Mouse (Mus musculus): Measurements from ENCODE around the gene Mga. TPM values are rescaled to one million over a fixed set of nuclear protein-coding genes. Genes with fewer than 3 reads are reported as not detected.

Gene Mga
- polyA plus RNA-seq, 1 experiment from 2014 or later, result 27.5 TPM

DNA sequence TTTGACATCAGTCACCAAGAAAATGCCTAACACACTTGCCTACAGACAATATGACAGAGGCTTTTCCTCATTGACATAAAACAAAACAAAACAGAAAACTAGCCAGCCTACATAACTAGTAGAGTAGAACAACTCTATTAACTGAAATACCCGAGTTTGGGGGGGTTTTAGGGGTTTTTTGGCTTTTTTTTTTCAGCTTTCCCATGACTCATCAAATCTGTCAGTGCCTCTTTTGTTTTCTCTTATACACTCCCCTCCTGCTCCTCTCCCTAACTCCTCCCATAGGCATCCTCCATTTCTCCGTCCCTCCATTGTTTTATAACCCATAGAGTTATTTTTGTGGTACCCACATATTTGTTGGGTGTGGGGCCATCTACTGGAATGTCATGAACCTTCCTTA, 96.5 kb downstream of the Mga start:
- Histone ChIP-seq H3K9me3 (replicated peaks) (no peaks in the 10 kb centered on the region), H3K27me3 (ENCODE audit: low read depth, poor library complexity, severe bottlenecking) (no peaks in the 10 kb centered on the region), H3K4me3 (no peak overlapping the region), H3K27ac (no peak overlapping the region), H3K4me1 (peaks cover 29% of the 10 kb centered on the region), H3K36me3 (no peaks in the 10 kb centered on the region; the same call in 1 of the 2 replicates)
- WGBS, result 72% methylated on average over 2 of the region's 2 CpGs
- DNase-seq (ENCODE audit: low spot score), result no peak

DNA sequence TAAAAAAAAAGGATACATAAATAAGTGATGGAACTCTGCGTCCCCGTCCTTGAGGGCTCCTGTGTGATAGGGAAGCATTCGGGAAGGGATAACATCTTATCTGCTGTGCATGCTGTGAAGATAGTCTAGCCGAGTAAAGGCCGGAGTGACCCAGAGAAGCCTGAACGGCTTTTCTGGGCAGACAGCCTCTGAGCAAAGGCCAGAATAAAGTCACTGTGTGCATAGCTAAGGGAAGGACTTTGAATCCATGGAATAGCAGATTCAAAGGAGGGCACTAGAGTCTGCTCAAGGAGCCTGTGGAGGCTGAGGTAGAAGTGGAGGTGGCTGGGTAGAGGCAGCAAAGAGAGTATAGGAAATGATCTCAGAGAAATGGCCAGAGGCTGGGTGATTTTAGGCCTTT, 97.8 kb downstream of the Mga start:
- peaks cover 29% of the 10 kb centered on the region for H3K4me1 ChIP-seq
- DNase-seq (ENCODE audit: low spot score), result no peak
- no peaks in the 10 kb centered on the region for H3K9me3 ChIP-seq (replicated peaks)
- no peak overlapping the region for H3K4me3 ChIP-seq
- H3K36me3 ChIP-seq, result peaks cover 3% of the 10 kb centered on the region
- H3K27ac ChIP-seq, result peak overlapping the region; percentile 85
- no peaks in the 10 kb centered on the region for H3K27me3 ChIP-seq (ENCODE audit: low read depth, poor library complexity, severe bottlenecking)
- WGBS, result 93% methylated on average over 6 of the region's 6 CpGs

DNA sequence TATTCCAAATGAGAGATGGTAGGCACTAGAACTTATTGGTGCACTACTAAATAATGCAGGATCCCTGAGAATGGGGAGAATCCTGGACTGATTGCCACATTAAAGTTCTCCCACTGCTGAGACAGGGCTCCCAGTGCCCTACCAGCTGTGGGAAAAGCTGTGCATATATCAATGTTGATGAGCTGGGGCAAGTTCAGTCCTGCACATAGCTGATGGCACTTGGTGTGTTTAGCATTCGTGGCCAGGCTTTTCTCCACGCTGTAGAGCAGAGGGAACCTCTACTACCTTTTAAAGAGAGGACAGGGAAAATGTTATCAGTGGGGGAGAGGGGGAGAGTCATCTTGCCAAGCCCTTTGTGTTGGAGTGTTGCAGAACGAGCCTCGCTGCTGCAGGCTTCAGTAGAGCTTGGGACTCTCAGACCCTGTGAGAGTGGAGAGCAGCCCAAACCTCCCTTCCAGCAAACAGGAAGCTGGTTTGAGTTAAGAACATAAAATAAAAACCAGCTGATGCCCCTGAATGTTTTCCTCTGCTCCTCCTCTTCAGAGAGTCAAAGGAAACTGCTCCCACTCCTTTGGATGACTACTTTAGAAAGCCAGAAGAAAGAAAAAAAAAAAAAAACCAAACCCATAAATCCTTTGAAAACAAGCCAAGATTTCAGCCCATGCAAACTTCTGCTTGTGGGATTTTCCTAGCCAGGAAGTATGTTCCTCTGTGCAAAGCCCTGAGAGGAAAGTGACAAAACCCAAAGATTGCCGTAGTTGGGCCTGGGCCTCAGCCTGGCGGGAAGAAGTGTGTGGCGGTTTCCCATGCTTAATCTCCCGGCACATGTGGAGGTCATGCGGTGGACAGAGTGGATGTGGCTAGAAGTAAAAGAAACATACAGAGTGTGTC, 98.6 kb downstream of the Mga start:
- DNase-seq (ENCODE audit: low spot score), result peak; percentile 55
- WGBS, result 54% methylated on average over 9 of the region's 9 CpGs
- Histone ChIP-seq H3K4me3 (no peak overlapping the region), H3K9me3 (replicated peaks) (no peaks in the 10 kb centered on the region), H3K27ac (peak overlapping the region; percentile 85), H3K4me1 (peaks cover 29% of the 10 kb centered on the region), H3K36me3 (peaks cover 3% of the 10 kb centered on the region), H3K27me3 (ENCODE audit: low read depth, poor library complexity, severe bottlenecking) (no peaks in the 10 kb centered on the region)

DNA sequence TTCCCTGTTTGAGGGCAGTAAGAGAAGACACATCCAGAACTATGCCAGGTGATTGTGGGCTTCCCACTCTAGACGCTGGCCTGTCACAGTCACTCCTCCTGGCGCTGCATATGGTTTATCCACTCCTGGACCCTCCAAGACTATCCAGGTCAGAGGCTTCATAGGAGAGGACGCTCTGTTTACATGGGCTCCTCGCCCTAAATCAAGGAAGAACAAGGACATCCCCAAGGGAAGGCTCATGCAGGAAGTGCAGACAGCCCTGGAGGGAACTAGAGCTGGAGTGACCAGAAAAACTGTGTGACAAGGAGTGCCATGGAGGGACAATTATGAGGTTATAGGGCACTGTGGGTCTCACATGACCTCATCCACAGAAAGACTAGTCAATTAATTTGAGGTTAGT, 100.3 kb downstream of the Mga start:
- H3K27ac ChIP-seq, result peak overlapping the region; percentile 85; the same call in 1 of the 2 replicates
- H3K9me3 ChIP-seq (replicated peaks), result no peaks in the 10 kb centered on the region
- H3K36me3 ChIP-seq, result peaks cover 6% of the 10 kb centered on the region
- DNase-seq (ENCODE audit: low spot score), result no peak
- WGBS, result 91% methylated on average over 4 of the region's 4 CpGs
- no peaks in the 10 kb centered on the region for H3K27me3 ChIP-seq (ENCODE audit: low read depth, poor library complexity, severe bottlenecking)
- H3K4me3 ChIP-seq, result no peak overlapping the region
- peaks cover 39% of the 10 kb centered on the region for H3K4me1 ChIP-seq

DNA sequence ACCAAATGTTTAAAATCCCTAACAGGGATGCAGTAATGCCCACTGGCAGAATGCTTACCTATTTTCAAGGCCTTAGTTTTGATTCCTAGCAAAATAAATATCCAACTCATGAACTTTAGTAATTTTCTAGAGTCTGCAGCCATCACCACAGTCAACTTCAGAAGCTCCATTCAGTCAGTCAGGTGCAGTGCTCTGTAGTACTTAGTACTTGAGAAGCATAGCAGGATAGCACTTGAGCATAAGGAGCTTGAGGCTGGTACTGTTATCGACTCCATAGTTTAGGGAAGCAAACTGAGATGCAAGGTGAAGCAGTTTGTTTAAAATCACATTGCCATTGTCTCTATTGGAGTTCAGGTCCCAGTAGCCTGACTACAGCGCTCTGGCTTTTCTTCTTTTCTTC, 102.7 kb downstream of the Mga start:
- H3K4me3 ChIP-seq, result no peak overlapping the region
- 97% methylated on average over 2 of the region's 2 CpGs for WGBS
- H3K4me1 ChIP-seq, result peaks cover 38% of the 10 kb centered on the region
- no peak for DNase-seq (ENCODE audit: low spot score)
- H3K27ac ChIP-seq, result no peak overlapping the region
- no peaks in the 10 kb centered on the region for H3K9me3 ChIP-seq (replicated peaks)
- no peaks in the 10 kb centered on the region for H3K27me3 ChIP-seq (ENCODE audit: low read depth, poor library complexity, severe bottlenecking)
- H3K36me3 ChIP-seq, result peaks cover 6% of the 10 kb centered on the region

DNA sequence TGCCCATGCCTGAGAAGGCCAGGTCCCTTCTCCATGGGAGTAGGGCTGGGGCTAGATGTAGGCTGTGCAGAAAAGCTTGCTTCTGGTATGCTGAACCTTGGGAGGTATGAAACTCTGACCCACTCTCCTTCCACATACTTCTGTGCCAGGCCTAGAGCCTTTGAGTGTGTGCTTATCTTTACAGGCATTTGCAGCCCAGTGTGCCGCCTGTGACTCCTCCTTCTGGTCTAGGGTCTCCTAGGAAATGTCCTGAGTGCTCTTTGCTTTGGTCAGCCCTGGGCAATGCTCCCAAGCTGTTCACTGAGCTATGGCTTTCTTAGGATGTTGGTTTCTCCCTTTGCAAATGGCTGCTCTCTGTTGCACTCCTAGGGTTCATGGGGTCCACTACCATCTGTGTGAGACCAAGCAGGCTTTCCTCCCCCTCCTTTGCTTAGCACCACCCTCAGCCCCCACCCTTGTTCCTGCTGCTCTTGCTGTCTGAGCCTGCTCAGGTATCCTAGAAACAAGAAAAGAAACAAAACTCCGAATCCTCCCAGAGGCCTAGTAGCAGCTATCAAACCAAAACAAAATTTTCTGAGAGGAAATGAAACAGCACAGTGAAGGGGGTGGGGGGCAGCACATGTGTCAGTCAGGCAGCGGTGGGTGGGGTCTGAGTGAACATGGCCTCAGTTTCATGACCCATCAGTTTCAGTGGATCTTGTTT, 104.0 kb downstream of the Mga start:
- peaks cover 8% of the 10 kb centered on the region for H3K36me3 ChIP-seq
- H3K9me3 ChIP-seq (replicated peaks), result no peaks in the 10 kb centered on the region
- 0 out of 2 replicates have a peak overlapping the region, but pooled peaks have one; percentile 34 for H3K27ac ChIP-seq
- H3K4me1 ChIP-seq, result peaks cover 25% of the 10 kb centered on the region
- 83% methylated on average over 3 of the region's 3 CpGs for WGBS
- no peak for DNase-seq (ENCODE audit: low spot score)
- H3K4me3 ChIP-seq, result no peak overlapping the region
- H3K27me3 ChIP-seq (ENCODE audit: low read depth, poor library complexity, severe bottlenecking), result no peaks in the 10 kb centered on the region

DNA sequence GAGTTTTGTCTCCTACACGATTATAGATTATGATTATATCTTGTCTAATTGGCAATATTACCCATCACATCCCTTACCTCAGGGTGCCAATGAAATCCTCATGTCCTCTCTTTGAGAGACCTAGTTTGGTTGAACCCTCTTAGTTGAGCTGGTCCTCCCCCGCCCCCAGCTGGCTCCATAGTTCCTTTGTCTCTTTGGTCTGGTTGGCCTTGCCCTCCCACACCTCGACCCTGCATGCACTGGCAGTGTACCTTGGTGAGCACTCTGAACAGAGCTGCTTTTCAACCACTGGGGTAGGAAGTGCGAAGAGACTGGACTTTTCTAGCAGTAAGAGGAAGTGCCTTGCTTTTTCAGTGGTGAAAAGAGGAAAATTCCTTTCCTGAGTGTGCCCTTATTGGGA, 104.9 kb downstream of the Mga start:
- Histone ChIP-seq H3K9me3 (replicated peaks) (no peaks in the 10 kb centered on the region), H3K27ac (no peak overlapping the region), H3K4me3 (no peak overlapping the region), H3K36me3 (peaks cover 8% of the 10 kb centered on the region), H3K4me1 (peaks cover 15% of the 10 kb centered on the region), H3K27me3 (ENCODE audit: low read depth, poor library complexity, severe bottlenecking) (no peaks in the 10 kb centered on the region)
- no peak for DNase-seq (ENCODE audit: low spot score)
- WGBS, result 88% methylated on average over 4 of the region's 4 CpGs

DNA sequence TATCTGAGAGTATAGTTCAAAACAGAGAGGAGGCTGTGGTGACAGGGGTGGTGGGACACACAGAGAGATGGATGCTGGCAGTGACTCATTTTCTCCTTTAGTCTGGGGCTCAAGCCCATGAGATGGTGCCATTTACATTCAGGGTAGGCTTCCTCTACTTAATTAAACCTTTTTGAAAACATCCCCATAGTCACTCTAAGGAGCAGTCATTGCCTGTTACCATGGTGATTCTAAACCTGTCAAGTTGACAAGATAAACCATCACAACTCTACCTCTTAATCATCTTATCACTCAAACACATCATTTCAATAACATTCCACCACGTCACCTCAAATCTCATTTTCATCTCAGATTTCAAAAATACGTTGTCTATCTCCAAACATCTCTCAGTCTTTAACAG, 106.9 kb downstream of the Mga start:
- Histone ChIP-seq H3K9me3 (replicated peaks) (no peaks in the 10 kb centered on the region), H3K36me3 (peaks cover 5% of the 10 kb centered on the region; the same call in 1 of the 2 replicates), H3K27me3 (ENCODE audit: low read depth, poor library complexity, severe bottlenecking) (no peaks in the 10 kb centered on the region), H3K27ac (no peak overlapping the region), H3K4me1 (peaks cover 10% of the 10 kb centered on the region), H3K4me3 (no peak overlapping the region)
- no peak for DNase-seq (ENCODE audit: low spot score)
- WGBS, result 94% methylated on average over 2 of the region's 2 CpGs

DNA sequence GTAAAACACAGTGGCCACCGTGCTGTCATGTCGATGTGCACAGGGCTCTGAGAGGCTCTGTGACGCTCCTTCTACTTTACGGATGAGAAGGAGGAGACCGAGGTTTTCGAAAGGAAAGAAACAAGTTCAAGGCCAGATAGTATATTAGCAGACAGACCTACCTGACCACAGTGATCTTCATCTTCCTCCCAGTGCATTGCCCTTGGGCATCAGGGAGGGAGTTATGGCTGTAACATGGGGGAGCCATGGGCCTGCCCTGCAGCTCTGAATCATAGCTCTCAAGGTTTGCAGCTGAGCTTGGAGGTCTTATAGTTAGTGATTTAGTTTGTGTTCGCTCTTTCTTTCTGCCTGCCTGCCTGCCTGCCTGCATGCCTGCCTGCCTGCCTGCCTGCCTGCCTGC, 109.7 kb downstream of the Mga start:
- Histone ChIP-seq H3K4me3 (no peak overlapping the region), H3K36me3 (peaks cover 2% of the 10 kb centered on the region; the same call in 1 of the 2 replicates), H3K9me3 (replicated peaks) (no peaks in the 10 kb centered on the region), H3K27ac (no peak overlapping the region), H3K4me1 (no peaks in the 10 kb centered on the region; the same call in 1 of the 2 replicates), H3K27me3 (ENCODE audit: low read depth, poor library complexity, severe bottlenecking) (no peaks in the 10 kb centered on the region)
- 93% methylated on average over 7 of the region's 7 CpGs for WGBS
- DNase-seq (ENCODE audit: low spot score), result no peak

DNA sequence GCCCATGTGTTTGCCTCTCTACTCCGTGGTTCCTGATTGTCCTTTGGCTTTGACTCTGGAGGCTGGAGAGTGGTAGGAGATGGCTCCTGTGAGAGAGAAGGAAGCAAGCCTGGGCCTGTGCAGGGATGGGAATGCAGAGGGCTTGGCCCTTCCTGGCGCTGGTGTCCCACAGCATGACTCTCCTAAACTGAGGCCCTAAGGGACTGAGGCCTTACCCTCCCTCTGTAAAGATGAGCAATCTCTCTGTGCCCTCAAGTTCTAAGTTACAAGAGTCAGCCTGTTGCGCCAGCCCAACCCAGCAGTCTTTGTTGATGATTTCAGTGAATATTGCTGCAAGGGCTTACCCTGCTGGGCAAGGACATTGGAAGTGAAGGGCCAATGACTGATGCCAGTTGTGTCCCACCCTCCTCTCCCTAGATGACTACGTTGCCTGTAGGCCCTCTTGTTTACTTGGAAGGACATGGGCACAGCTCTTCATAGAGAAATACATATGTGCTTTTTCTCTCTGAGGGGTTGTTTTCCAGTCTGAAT, 110.7 kb downstream of the Mga start:
- peaks cover 6% of the 10 kb centered on the region; the same call in 1 of the 2 replicates for H3K36me3 ChIP-seq
- H3K9me3 ChIP-seq (replicated peaks), result no peaks in the 10 kb centered on the region
- no peak for DNase-seq (ENCODE audit: low spot score)
- no peak overlapping the region for H3K4me3 ChIP-seq
- WGBS, result 89% methylated on average over 4 of the region's 4 CpGs
- H3K27ac ChIP-seq, result no peak overlapping the region
- no peaks in the 10 kb centered on the region for H3K27me3 ChIP-seq (ENCODE audit: low read depth, poor library complexity, severe bottlenecking)
- no peaks in the 10 kb centered on the region for H3K4me1 ChIP-seq

DNA sequence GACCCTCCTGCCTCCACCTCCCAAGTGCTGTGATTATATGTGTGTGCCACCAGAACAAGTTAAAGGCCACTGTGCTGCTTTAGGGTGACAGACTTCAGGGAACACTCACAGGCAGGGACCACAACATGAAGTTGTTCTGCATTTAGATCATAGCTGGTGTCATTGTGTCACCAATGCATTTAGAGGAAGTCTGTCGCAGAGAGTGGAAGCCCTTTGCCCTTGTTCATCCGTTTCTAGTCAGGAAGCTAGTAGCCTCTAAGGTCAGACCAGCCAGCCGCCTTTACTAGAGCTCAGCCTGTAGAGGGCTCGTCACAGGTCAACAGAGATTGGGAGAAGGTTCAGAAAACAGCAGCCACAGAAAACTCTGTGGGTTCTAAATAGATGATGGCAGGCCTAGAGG, 111.6 kb downstream of the Mga start:
- Histone ChIP-seq H3K36me3 (peaks cover 9% of the 10 kb centered on the region; the same call in 1 of the 2 replicates), H3K4me3 (no peak overlapping the region), H3K27ac (no peak overlapping the region), H3K4me1 (no peaks in the 10 kb centered on the region), H3K27me3 (ENCODE audit: low read depth, poor library complexity, severe bottlenecking) (no peaks in the 10 kb centered on the region), H3K9me3 (replicated peaks) (no peaks in the 10 kb centered on the region)
- no peak for DNase-seq (ENCODE audit: low spot score)
- 60% methylated on average over 4 of the region's 4 CpGs for WGBS

DNA sequence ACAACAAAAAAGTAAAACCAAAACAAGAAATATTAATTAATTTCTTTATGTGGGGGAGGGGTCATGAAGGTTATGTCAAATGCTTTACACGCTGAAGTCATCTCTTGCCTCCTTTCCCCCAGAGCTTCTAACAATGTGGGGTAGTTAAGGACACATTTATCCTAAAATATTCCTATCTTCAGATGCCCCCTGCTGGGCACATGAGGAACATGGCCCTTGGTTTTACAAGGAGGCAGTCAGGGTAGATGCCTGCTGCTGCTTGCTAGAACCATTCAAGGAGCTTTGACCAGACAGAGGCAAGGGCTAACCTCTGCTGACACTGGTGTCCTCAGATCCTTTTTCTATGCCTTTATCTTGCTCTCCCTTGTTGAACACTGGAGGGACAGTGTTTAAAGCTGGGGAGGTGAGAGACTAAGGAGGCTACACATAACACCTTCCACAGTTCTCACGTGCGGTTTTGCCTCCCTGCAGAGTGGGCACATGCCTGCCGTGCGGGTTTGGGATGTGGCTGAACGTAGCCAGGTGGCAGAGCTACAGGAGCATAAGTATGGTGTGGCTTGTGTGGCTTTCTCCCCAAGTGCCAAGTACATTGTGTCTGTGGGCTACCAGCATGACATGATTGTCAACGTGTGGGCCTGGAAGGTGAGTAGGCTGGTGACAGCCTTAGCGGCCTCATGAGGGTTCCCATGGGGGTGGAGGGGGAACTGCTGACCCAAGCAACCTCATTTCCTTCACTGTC, 114.6 kb downstream of the Mga start:
- Histone ChIP-seq H3K27ac (no peak overlapping the region), H3K36me3 (peaks cover 21% of the 10 kb centered on the region), H3K27me3 (ENCODE audit: low read depth, poor library complexity, severe bottlenecking) (no peaks in the 10 kb centered on the region), H3K9me3 (replicated peaks) (no peaks in the 10 kb centered on the region), H3K4me1 (no peaks in the 10 kb centered on the region), H3K4me3 (no peak overlapping the region)
- WGBS, result 83% methylated on average over 8 of the region's 8 CpGs
- peak; percentile 53 for DNase-seq (ENCODE audit: low spot score)
